Mouse (Mus musculus): Measurements from ENCODE around the gene Dcps.

Dcps gene

DNA sequence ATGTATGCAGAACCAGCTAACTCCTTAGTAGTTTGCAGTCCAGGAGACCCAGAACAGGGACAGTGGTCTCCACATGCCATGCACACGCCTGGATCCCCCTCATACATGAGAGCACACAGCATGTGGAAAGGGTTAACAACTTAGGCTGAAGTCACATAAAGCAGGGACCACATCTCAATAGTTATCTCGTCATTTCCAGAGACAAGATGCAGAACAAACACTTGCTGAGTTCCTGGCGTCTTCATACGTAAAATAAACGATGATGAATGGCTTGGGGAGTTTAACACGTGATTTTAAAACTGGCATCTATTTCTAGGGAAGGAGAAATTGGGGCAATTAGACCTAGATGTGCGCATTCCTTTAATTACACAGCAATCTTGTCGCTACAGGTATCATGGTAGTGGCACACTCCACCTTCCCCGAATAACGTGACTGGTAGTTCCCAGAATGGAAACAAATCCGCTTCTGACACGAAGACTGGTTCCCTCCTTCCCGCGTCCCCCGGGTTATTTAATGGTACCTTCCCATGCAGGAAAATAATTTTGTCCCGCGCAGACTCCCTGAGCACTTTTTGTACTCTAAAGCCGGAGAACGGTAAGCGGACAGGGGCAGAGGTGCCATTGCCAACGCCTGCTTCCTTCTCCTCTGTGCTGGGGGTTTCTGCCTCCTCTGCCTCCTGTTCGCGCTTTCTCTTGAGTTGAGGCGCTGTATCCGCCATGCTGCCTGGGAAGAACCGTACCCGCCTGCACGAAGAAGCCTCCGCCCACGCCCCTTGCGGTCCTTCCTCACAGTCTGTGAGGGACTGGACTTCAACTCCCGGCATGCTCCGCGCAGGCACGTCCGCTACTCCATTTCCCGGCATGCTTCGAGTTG lies at the start of gene Dcps:
Gene Dcps (minus strand): TSS at position 811 of the 873 bp plus-strand sequence.
- DNase-seq (ENCODE audit: low spot score) = peak; percentile 98

DNA sequence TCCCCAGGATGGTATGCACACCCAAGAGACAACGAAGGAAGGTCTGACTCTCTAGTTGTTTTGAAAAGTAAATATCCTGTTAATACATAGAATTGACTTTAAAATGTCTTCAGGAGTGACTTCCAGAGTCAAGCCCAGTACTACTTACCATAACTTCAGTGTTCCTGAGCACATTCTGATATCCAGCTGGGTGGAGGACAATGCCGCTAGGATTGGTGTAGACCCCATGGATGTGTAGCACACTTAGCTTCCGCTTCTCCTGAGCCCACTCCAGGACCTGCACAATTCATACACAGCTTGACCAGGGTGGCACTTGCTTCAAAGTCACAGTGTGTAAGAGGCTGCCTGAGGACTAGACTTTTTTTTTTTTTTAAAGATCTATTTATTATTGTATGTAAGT lies 47.6 kb upstream of the Dcps start:
- DNase-seq (ENCODE audit: low spot score) = no peak

GRCm38 (mm10) chr9:35217963-35218362 lies 42.1 kb upstream of the Dcps start:
- DNase-seq (ENCODE audit: low spot score) = no peak

DNA sequence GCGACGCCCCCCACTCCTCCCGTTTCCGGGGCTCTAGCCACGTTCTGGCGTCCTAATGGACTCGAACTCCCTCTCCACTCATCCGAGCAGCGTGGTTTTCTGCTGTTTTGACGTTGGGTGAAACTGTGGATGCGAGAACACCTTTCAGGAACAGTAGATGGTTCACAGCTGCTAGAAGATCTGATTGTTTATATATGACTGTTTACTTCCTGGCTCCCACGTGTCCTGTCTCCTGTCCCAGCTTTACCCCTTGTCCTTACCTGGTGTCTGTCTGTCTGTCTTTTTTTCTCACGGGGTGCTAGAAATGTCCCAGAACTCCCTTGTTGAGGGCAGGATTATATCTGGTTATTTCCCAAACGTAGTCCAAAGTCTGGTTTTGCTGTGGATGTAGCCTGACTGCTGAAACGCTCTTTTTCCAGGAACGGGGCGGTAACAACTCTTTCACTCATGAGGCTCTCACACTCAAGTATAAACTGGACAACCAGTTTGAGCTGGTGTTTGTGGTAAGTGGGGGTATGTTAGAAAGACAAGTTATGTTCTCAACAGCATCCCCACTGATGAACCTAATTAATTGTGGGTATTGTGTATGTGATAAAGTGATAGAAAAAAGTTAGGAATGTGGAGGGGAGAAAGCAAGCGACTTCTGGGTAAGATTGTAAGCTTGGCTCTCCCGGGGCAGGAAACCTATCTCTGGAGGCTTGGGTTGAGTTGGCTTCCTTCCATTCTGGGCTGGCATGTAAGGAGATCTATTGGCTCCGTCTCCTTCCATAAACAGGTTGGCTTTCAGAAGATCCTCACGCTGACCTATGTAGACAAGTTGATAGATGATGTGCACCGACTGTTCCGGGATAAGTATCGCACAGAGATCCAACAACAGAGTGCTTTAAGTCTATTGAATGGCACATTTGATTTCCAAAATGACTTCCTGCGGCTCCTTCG lies 36.0 kb upstream of the Dcps start:
- peak; percentile 8 for DNase-seq (ENCODE audit: low spot score)

- DNase-seq (ENCODE audit: low spot score) = peak; percentile 100
Measured at GRCm38 (mm10) chr9:35210542-35211474, 34.9 kb upstream of the Dcps start, which contains the start of gene Foxred1. Gene Foxred1, minus strand, starts transcription at chr9:35211055.

DNA sequence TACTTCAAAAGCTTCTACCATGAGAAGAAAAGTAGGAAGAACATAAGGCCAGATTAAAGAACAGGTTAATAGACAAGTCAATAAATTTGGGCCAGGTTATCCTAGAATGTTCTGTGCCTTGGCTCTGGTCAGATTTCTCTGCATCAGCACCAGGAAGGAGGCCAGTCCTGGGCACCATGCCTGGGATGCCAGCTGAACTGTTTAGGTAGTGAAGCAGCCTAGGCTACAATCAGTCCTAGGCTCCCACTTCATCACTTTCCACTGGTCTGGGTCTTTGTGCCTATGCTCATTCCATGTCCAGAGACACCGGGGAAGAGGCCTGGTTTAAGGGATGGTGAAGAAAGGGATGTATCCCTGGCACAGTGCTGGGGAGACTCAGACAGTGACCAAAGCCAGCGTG lies 28.6 kb upstream of the Dcps start:
- DNase-seq (ENCODE audit: low spot score) = no peak

- no peak for DNase-seq (ENCODE audit: low spot score)
Measured at GRCm38 (mm10) chr9:35203536-35203935, 27.7 kb upstream of the Dcps start.

- no peak for DNase-seq (ENCODE audit: low spot score)
Measured at GRCm38 (mm10) chr9:35200529-35201060, 24.7 kb upstream of the Dcps start.

GRCm38 (mm10) chr9:35199772-35200471 lies 24.1 kb upstream of the Dcps start, which contains the start of the genes Srpr and Tirap:
Gene Srpr, plus strand, starts transcription at chr9:35200175.
Gene Tirap, minus strand, starts transcription at chr9:35200291.
- DNase-seq (ENCODE audit: low spot score) = peak; percentile 91

GRCm38 (mm10) chr9:35198945-35199771 lies 23.3 kb upstream of the Dcps start:
- DNase-seq (ENCODE audit: low spot score) = peak; percentile 20

DNA sequence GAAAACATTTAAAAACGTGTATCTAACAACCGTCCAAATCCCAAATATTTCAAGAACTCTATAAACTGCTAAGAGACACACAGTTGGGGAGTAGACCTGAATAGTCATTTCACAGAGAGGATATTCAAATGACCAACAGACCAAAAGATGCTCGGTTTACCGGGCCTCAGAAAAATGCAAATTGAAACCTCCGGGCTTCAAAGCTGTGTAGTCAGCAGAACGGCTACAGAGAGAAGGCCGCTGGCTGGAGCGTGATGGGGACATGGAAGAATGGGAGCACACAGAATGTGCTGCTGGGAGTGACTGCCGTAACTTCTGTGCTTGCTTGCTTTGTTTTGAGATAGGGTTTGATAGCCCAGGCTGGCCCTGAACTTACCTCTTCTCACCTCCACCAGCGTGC lies 22.5 kb upstream of the Dcps start:
- DNase-seq (ENCODE audit: low spot score) = no peak

GRCm38 (mm10) chr9:35197625-35198024 lies 21.8 kb upstream of the Dcps start:
- no peak for DNase-seq (ENCODE audit: low spot score)

- DNase-seq (ENCODE audit: low spot score) = no peak
Measured at GRCm38 (mm10) chr9:35194048-35194447, 18.2 kb upstream of the Dcps start.

- no peak for DNase-seq (ENCODE audit: low spot score)
Measured at GRCm38 (mm10) chr9:35192983-35193542, 17.2 kb upstream of the Dcps start.

- no peak for DNase-seq (ENCODE audit: low spot score)
Measured at GRCm38 (mm10) chr9:35188700-35189099, 12.8 kb upstream of the Dcps start.

- DNase-seq (ENCODE audit: low spot score) = no peak
Measured at GRCm38 (mm10) chr9:35187351-35187903, 11.6 kb upstream of the Dcps start.

DNA sequence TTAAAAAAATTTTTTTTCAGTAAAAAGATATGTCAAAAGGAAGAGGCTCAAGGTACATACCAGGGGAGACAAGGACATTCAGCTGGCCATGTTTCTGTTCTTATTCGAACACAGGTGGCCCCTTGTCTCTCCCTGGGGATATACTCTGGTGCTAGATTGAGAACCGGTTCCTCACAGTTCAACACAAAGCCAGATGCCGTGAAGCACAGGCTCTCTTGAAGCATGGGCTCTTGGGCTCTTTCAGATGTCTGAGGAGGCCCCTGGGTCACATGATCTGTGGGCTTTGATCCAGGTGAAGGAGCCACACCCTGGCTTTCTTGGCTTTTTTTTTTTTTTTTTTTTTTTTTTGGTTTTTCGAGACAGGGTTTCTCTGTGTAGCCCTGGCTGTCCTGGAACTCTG lies 10.6 kb upstream of the Dcps start:
- DNase-seq (ENCODE audit: low spot score) = no peak

- DNase-seq (ENCODE audit: low spot score) = no peak
Measured at GRCm38 (mm10) chr9:35183359-35183758, 7.5 kb upstream of the Dcps start.

DNA sequence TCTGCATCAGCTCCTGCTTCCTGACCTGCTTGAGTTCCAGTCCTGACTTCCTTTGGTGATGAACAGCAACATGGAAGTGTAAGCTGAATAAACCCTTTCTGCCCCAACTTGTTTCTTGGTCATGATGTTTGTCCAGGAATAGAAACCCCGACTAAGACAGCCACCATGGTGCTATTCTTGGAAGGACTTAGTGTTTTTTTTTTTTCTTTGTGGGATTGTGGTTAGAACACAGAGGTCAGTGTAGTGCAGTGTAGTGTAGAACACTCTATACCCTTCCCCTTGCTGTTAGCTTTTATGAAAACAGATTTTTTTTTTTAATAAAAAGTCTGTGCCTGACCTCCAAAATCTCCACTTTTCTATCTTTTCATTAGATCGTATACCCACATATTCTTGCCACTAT lies 7.0 kb upstream of the Dcps start:
- DNase-seq (ENCODE audit: low spot score) = no peak
